Mouse (Mus musculus) brain, embryonic 18.5 days (tissue): ENCODE measurements around the gene Idh3g.
"Not testable (repeated sequence)": the region's sequence is repeated elsewhere in the genome, so short reads cannot be mapped to it uniquely, and the experiment has no call there.

Source experiments
- DNase-seq: peaks from one replicate; pipeline ENCODE4 v3.0.0-alpha.2; 2012; ENCODE audit warnings: low read depth, low spot score

Idh3g gene

DNA sequence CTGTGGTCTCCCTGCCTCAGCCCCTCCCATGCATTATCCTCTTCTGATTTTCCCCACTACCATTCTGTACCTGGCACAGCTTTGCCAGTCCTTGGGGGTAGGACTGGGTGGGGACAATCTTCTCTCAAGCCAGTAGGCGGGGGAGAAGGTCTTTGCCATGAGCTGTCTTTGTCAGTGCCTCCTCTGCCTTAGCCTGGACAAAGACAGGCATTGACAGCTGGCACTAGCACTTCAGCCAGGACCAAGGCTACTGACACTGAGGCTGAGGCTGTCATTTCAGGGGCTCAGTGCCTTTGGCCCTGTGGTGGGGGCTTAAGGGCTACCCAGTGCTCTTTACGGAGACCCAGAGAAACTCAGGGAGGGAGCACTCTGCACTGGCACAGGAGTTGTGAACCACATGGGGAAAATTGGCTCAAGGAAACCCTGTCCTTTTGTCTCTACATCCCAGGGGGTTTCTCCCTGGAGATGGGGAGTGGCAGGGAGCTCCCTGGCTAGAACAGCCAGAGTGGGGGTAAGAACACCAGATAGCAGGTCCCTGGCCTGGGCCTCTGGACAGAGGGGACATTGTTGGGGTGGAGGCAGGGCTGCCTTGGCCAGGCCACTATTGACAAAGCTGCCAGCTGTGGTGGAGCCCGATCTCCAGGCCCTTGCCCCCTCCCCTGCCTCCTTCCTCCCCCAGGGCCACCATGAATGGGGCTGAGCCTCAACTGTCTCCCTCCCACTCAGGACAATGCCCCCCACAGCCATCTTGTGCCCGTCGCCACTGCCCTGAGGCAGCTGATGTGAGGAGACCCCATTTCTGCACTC is 30.2 kb downstream of the Idh3g start, which contains the start of gene Plxnb3:
Gene Plxnb3, plus strand, starts transcription at position 757 of the 807 bp plus-strand sequence.
- no peak for DNase-seq

DNA sequence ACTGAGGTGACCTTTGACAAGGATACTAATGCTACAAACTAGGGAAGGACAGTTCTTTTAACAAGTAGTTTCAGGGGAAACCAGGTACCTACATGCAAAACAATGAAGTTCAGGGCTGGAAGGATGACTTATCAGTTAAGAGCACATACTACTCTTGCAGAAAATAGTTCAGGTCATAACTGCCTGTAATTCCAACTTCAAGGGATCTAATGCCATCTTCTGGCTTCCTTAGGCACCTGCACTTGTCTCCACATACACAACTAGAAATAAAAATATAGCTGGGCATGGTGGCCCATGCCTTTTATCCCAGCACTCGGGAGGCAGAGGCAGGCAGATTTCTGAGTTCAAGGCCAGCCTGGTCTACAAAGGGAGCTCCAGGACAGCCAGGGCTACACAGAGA is 37.7 kb downstream of the Idh3g start:
- DNase-seq, result no peak

- no peak for DNase-seq
Observed at GRCm38 (mm10) chrX:73744774-73745481, 41.8 kb downstream of the Idh3g start.

DNA sequence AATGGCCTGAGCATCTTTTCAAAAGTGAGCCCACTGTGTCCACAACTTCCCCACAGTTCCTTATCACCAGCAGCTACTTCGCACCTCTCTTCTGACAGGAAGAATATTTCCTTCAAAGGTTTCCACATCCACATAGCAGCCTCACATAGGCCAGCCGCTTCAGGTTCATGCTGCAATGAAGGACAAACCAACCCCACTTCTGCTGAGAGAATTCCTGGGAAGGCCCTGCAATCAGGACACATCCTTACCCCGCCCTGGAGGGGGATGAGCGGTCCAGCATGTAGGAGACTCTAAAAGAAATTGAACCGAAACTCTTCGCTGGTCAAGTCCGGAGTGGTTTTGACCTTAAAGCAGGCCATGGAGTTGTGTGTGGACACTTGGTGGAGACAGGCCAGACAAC is 46.9 kb downstream of the Idh3g start:
- DNase-seq, result not testable (repeated sequence)

GRCm38 (mm10) chrX:73739151-73739550 is 47.5 kb downstream of the Idh3g start:
- DNase-seq, result no peak

- no peak for DNase-seq
Observed at GRCm38 (mm10) chrX:73738155-73738554, 48.5 kb downstream of the Idh3g start.

- no peak for DNase-seq
Observed at GRCm38 (mm10) chrX:73730908-73731307, 55.8 kb downstream of the Idh3g start.
